Mouse (Mus musculus) cerebellum, postnatal 25 days (tissue): ENCODE results near the gene Lipm.

Source experiments
- DNase-seq, 2 experiments: peaks; one replicate each; pipeline ENCODE4 v3.0.0; 2021; ENCODE audit warnings: mixed read lengths in 2 of 2

Lipm gene

DNA sequence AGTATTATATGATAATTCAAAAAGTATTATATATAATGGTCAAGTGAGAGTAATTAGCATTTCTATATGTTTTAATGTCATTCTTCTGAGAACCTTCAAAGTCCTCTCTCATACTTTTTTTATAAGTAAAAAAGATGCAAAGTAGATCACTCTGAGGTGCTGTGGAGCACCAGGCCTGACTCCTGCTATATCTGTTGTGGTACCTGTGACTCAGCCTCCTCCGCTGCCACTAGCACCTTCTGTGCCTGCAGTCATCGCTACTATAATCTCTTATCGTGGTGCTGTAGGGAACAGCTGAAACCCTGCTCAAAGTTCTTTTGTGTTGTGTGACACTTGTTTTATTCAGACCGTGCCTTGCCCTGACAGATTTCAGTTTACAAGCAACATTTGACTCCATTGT, 65.7 kb downstream of the Lipm start:
- no peak for DNase-seq

GRCm38 (mm10) chr19:34167896-34168661, 67.3 kb downstream of the Lipm start:
- no peak for DNase-seq

- DNase-seq = no peak
Observed at GRCm38 (mm10) chr19:34169121-34169520, 68.4 kb downstream of the Lipm start.

- no peak for DNase-seq
Observed at GRCm38 (mm10) chr19:34171167-34171566, 70.4 kb downstream of the Lipm start.
